Comparison of ENCODE assay signal across 9 mouse cellular contexts in the genomic region with DNA sequence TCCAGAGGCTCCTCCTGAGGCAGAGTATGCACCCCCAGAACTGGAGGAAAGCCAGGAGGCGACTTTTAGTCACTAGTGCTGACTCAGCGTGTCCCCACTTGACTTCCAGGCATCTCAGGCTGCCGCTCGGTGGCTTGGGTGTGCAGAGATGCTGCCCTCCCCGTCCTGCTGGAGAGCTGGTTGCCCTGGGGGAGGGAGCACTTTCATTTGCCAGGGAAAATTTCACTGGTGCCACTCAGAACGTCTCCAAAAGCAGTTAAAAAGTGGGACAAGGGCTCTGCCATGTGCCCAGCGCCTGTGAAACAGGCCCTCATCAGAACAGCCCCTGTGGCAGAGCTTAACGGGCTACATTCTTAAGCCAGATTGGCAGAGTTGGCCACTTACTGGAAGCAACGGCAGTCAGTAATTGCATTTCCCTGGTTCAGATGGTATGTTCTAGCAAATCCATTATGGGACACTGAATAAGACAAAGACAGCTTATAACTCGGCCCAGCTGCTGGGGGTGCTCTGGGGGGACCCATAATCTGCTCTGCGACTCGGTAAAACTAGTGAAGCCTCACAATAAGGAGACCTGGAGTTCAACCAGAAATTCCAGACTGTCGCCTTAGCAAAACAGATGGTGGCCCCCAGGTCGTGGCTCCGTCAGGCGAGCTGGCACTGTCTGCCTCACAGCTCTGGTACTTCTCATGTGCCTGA.
DNase-seq lines count a peak whose midpoint lies in the region; ATAC-seq and TF ChIP-seq lines count a peak whose summit lies in the region.
"Had no signal": no experiment of that assay in that cellular context is flagged by ENCODE, and none has a peak within 500 bp of the region (broad histone marks: within the 10 kb centered on the region; RNA-seq: fewer than 3 reads in every experiment).

No protein-coding gene starts in this region.

- H3K4me3 ChIP-seq in heart, embryonic 10.5 days = no peak overlapping the region
- H3K4me3 ChIP-seq in forebrain, postnatal 0 days (ENCODE audit: low read depth, low read length) = no peak overlapping the region

- H3K9ac ChIP-seq in forebrain, postnatal 0 days = no peak overlapping the region

- H3K4me1 ChIP-seq in heart, embryonic 10.5 days = peaks cover 23% of the 10 kb centered on the region
- H3K4me1 ChIP-seq in forebrain, postnatal 0 days (ENCODE audit: insufficient read depth) = peaks cover 43% of the 10 kb centered on the region

- no peaks in the 10 kb centered on the region for H3K9me3 ChIP-seq in heart, embryonic 10.5 days
- no peaks in the 10 kb centered on the region for H3K9me3 ChIP-seq in forebrain, postnatal 0 days (ENCODE audit: low read length)

- DNase-seq in heart, postnatal 25 days (ENCODE audit: low spot score) = peak; percentile 24
- DNase-seq in heart, embryonic 10.5 days (ENCODE audit: low spot score) = no peak
- DNase-seq in cerebellum, adult 11 months = peak; percentile 85
- peak; percentile 82 for DNase-seq in forebrain, postnatal 0 days
- peak; percentile 84 for DNase-seq in kidney, postnatal 10 days
- DNase-seq in lung, postnatal 10 days = peak; percentile 79
- DNase-seq in embryo, embryonic 11 days = no peak

- peaks cover 36% of the 10 kb centered on the region for H3K27me3 ChIP-seq in heart, embryonic 10.5 days (ENCODE audit: insufficient read depth, poor library complexity, severe bottlenecking)
- no peaks in the 10 kb centered on the region for H3K27me3 ChIP-seq in forebrain, postnatal 0 days (ENCODE audit: insufficient read depth, low read length)

- H3K36me3 ChIP-seq in heart, embryonic 10.5 days = no peaks in the 10 kb centered on the region
- H3K36me3 ChIP-seq in forebrain, postnatal 0 days (ENCODE audit: insufficient read depth) = no peaks in the 10 kb centered on the region

- 61% methylated on average over 16 of the region's 16 CpGs for WGBS in heart, embryonic 10.5 days
- 16% methylated on average over 16 of the region's 16 CpGs for WGBS in forebrain, postnatal 0 days

- intact Hi-C loops in heart, postnatal 25 days (cut with DNase I) = no loop called here

- ATAC-seq in forebrain, postnatal 0 days = peak; percentile 87
- no peak for ATAC-seq in megakaryocyte-erythroid progenitor cell, adult 5-6 weeks (replicated peaks; ENCODE audit: low FRiP score, low TSS enrichment, poor library complexity, severe bottlenecking)

- no peak overlapping the region for H3K27ac ChIP-seq in heart, embryonic 10.5 days
- peak overlapping the region; percentile 82 for H3K27ac ChIP-seq in forebrain, postnatal 0 days (ENCODE audit: low read depth, low read length)
- H3K27ac ChIP-seq: macrophage had no signal

- no peak overlapping the region for H3K4me2 ChIP-seq in forebrain, postnatal 0 days (ENCODE audit: low read depth)

- no peak for TF ChIP-seq CTCF in forebrain, postnatal 0 days (IDR thresholded peaks at IDR 0.05; ENCODE audit: low read depth)

Comparison
In these comparisons a context has a peak if more than half of its experiments do, and no peak if none do; other contexts are left out.
1. DNase-seq: peak in heart, postnatal 25 days (single experiment), cerebellum, adult 11 months (single experiment), forebrain, postnatal 0 days (single experiment), kidney, postnatal 10 days (single experiment) and lung, postnatal 10 days (single experiment); none in heart, embryonic 10.5 days (single experiment) and embryo, embryonic 11 days (single experiment).